Mouse (Mus musculus) neural tube, embryonic 11.5 days (tissue): ENCODE measurements around the gene Abhd6. TPM values are rescaled to one million over a fixed set of nuclear protein-coding genes. Genes with fewer than 3 reads are reported as not detected.

ENCODE experiments used
- ATAC-seq: fragments of 200-750 bp; cut with Nextera tagmentation; 2 replicates; pipeline ENCODE4 v1.8.0; 2017; ENCODE audit warnings: moderate number of reproducible peaks, mild to moderate bottlenecking, moderate TSS enrichment, moderate library complexity; ENCODE audit not compliant: insufficient read depth, low FRiP score, low TSS enrichment
- DNase-seq: peaks from one replicate; pipeline ENCODE4 v3.0.0-alpha.2; 2015; ENCODE audit warnings: low spot score
- H3K27ac ChIP-seq: fragments of 300-500 bp; sonication (generic); 2 replicates; pipeline ENCODE4 v1.5.1; 2014; ENCODE audit warnings: low read depth, mild to moderate bottlenecking, low read length
- H3K27me3 ChIP-seq: fragments of 300-500 bp; sonication (generic); 2 replicates; pipeline ENCODE4 v1.6.1; 2014; ENCODE audit warnings: mild to moderate bottlenecking, low read length, mixed read lengths; ENCODE audit not compliant: control insufficient read depth, insufficient read depth
- H3K36me3 ChIP-seq: fragments of 300-500 bp; sonication (generic); 2 replicates; pipeline ENCODE4 v1.6.1; 2014; ENCODE audit warnings: mild to moderate bottlenecking, low read length, moderate library complexity, mixed read lengths; ENCODE audit not compliant: control insufficient read depth, insufficient read depth
- H3K4me1 ChIP-seq: fragments of 300-500 bp; sonication (generic); 2 replicates; pipeline ENCODE4 v1.6.1; 2014; ENCODE audit warnings: low read length, mixed read lengths; ENCODE audit not compliant: control insufficient read depth, insufficient read depth
- H3K4me2 ChIP-seq: fragments of 300-500 bp; sonication (generic); 2 replicates; pipeline ENCODE4 v1.6.1; 2014; ENCODE audit warnings: low read depth, mild to moderate bottlenecking, moderate library complexity
- H3K4me3 ChIP-seq: fragments of 300-500 bp; sonication (generic); 2 replicates; pipeline ENCODE4 v1.5.1; 2014; ENCODE audit warnings: low read depth, low read length
- H3K9ac ChIP-seq: fragments of 300-500 bp; sonication (generic); 2 replicates; pipeline ENCODE4 v1.6.1; 2014; ENCODE audit warnings: mild to moderate bottlenecking, low read length
- H3K9me3 ChIP-seq: fragments of 300-500 bp; sonication (generic); 2 replicates; pipeline ENCODE4 v1.6.1; 2016; ENCODE audit warnings: low read length; ENCODE audit not compliant: control insufficient read depth
- WGBS: fragments of 180-500 bp; shearing (Covaris S2); extraction: QIAGEN DNeasy Blood & Tissue Kit; methylation state at CpG from one replicate; pipeline ENCODE4 v1.1.7; 2014; 5-methylcytosine and 5-hydroxymethylcytosine counted together
- polyA plus RNA-seq: library from polyadenylated mRNA; unstranded; fragments of >200 nt; fragmentation: Nextera tagmentation; extraction: Ambion mirVana; gene quantifications from 2 replicates; pipeline ENCODE4 v1.2.1, GENCODE M21; 2014

The Abhd6 gene
- polyA plus RNA-seq, 1 experiment from 2014 or later = 17.5 TPM

- no peaks in the 10 kb centered on the region; the same call in 1 of the 2 replicates for H3K36me3 ChIP-seq
- no peak overlapping the region for H3K4me3 ChIP-seq
- DNase-seq (no peak), ATAC-seq (no peak)
- H3K4me1 ChIP-seq = no peaks in the 10 kb centered on the region
- H3K9me3 ChIP-seq = no peaks in the 10 kb centered on the region
- WGBS = 83% methylated on average over 3 of the region's 3 CpGs
- no peaks in the 10 kb centered on the region for H3K27me3 ChIP-seq
- no peak overlapping the region for H3K27ac ChIP-seq
- H3K4me2 ChIP-seq = no peak overlapping the region
- no peak overlapping the region for H3K9ac ChIP-seq
Observed at GRCm38 (mm10) chr14:8040179-8040578, 37.5 kb downstream of the Abhd6 start.

- Histone ChIP-seq H3K4me1 (no peaks in the 10 kb centered on the region), H3K27me3 (no peaks in the 10 kb centered on the region), H3K4me3 (no peak overlapping the region), H3K9ac (no peak overlapping the region), H3K27ac (no peak overlapping the region), H3K36me3 (no peaks in the 10 kb centered on the region; the same call in 1 of the 2 replicates), H3K4me2 (no peak overlapping the region), H3K9me3 (no peaks in the 10 kb centered on the region)
- WGBS = 87% methylated on average over 12 of the region's 12 CpGs
- ATAC-seq (no peak), DNase-seq (no peak)
Observed at GRCm38 (mm10) chr14:8040911-8041678, 38.4 kb downstream of the Abhd6 start.

- WGBS = 88% methylated on average over 2 of the region's 2 CpGs
- no peak overlapping the region for H3K4me2 ChIP-seq
- DNase-seq (no peak), ATAC-seq (no peak)
- H3K9me3 ChIP-seq = no peaks in the 10 kb centered on the region
- H3K27me3 ChIP-seq = no peaks in the 10 kb centered on the region
- no peak overlapping the region for H3K4me3 ChIP-seq
- no peaks in the 10 kb centered on the region for H3K4me1 ChIP-seq
- H3K36me3 ChIP-seq = no peaks in the 10 kb centered on the region; the same call in 1 of the 2 replicates
- H3K9ac ChIP-seq = no peak overlapping the region
- H3K27ac ChIP-seq = no peak overlapping the region
Observed at GRCm38 (mm10) chr14:8042120-8042519, 39.4 kb downstream of the Abhd6 start.

GRCm38 (mm10) chr14:8042577-8042976 is 39.9 kb downstream of the Abhd6 start:
- H3K27ac ChIP-seq = no peak overlapping the region
- no peaks in the 10 kb centered on the region for H3K27me3 ChIP-seq
- H3K9me3 ChIP-seq = no peaks in the 10 kb centered on the region
- no peak overlapping the region for H3K9ac ChIP-seq
- no peak overlapping the region for H3K4me2 ChIP-seq
- ATAC-seq (no peak), DNase-seq (no peak)
- 91% methylated on average over 9 of the region's 9 CpGs for WGBS
- H3K36me3 ChIP-seq = no peaks in the 10 kb centered on the region; the same call in 1 of the 2 replicates
- no peaks in the 10 kb centered on the region for H3K4me1 ChIP-seq
- no peak overlapping the region for H3K4me3 ChIP-seq

- 65% methylated on average over 8 of the region's 8 CpGs for WGBS
- Histone ChIP-seq H3K27ac (no peak overlapping the region), H3K36me3 (peaks cover 2% of the 10 kb centered on the region), H3K9me3 (no peaks in the 10 kb centered on the region), H3K9ac (no peak overlapping the region), H3K27me3 (no peaks in the 10 kb centered on the region), H3K4me1 (no peaks in the 10 kb centered on the region), H3K4me2 (no peak overlapping the region), H3K4me3 (no peak overlapping the region)
- ATAC-seq = no peak
- no peak for DNase-seq
Observed at GRCm38 (mm10) chr14:8044330-8044729, 41.6 kb downstream of the Abhd6 start.

- ATAC-seq (no peak), DNase-seq (no peak)
- no peaks in the 10 kb centered on the region for H3K27me3 ChIP-seq
- 92% methylated on average over 6 of the region's 6 CpGs for WGBS
- H3K27ac ChIP-seq = no peak overlapping the region
- H3K4me1 ChIP-seq = no peaks in the 10 kb centered on the region
- peaks cover 2% of the 10 kb centered on the region for H3K36me3 ChIP-seq
- H3K9ac ChIP-seq = no peak overlapping the region
- H3K4me2 ChIP-seq = no peak overlapping the region
- H3K9me3 ChIP-seq = no peaks in the 10 kb centered on the region
- no peak overlapping the region for H3K4me3 ChIP-seq
Observed at GRCm38 (mm10) chr14:8044786-8045185, 42.1 kb downstream of the Abhd6 start.

- Histone ChIP-seq H3K36me3 (peaks cover 2% of the 10 kb centered on the region), H3K9me3 (no peaks in the 10 kb centered on the region), H3K27me3 (no peaks in the 10 kb centered on the region), H3K4me2 (no peak overlapping the region), H3K9ac (no peak overlapping the region), H3K4me1 (no peaks in the 10 kb centered on the region), H3K27ac (no peak overlapping the region), H3K4me3 (no peak overlapping the region)
- ATAC-seq (no peak), DNase-seq (no peak)
- WGBS = 87% methylated on average over 11 of the region's 11 CpGs
Observed at GRCm38 (mm10) chr14:8045187-8045846, 42.6 kb downstream of the Abhd6 start.

GRCm38 (mm10) chr14:8046839-8047238 is 44.1 kb downstream of the Abhd6 start:
- Histone ChIP-seq H3K27me3 (no peaks in the 10 kb centered on the region), H3K9me3 (no peaks in the 10 kb centered on the region), H3K4me2 (no peak overlapping the region), H3K4me1 (no peaks in the 10 kb centered on the region), H3K36me3 (peaks cover 2% of the 10 kb centered on the region), H3K9ac (no peak overlapping the region), H3K27ac (no peak overlapping the region), H3K4me3 (no peak overlapping the region)
- ATAC-seq (no peak), DNase-seq (no peak)
- 95% methylated on average over 6 of the region's 6 CpGs for WGBS

GRCm38 (mm10) chr14:8049334-8049733 is 46.6 kb downstream of the Abhd6 start:
- ATAC-seq = no peak
- 90% methylated on average over 10 of the region's 10 CpGs for WGBS

More at GRCm38 (mm10) chr14:8049334-8049733, 46.6 kb downstream of the Abhd6 start:
- Histone ChIP-seq H3K27me3 (no peaks in the 10 kb centered on the region), H3K27ac (no peak overlapping the region), H3K36me3 (peaks cover 2% of the 10 kb centered on the region), H3K4me1 (no peaks in the 10 kb centered on the region), H3K4me2 (no peak overlapping the region), H3K9me3 (no peaks in the 10 kb centered on the region), H3K9ac (no peak overlapping the region), H3K4me3 (no peak overlapping the region)
- DNase-seq = no peak
